Mouse (Mus musculus): ENCODE measurements around the gene Adgrf1. TPM values are rescaled to one million over a fixed set of nuclear protein-coding genes. Genes with fewer than 3 reads are reported as not detected.
"Not testable (repeated sequence)": the region's sequence is repeated elsewhere in the genome, so short reads cannot be mapped to it uniquely, and the experiment has no call there.

Adgrf1 gene
- total RNA-seq, 2 experiments from 2014 or later = not detected

GRCm38 (mm10) chr17:43265944-43266343 is 4.2 kb upstream of the Adgrf1 start:
- peak; percentile 8 for ATAC-seq (replicated peaks; ENCODE audit: poor library complexity, severe bottlenecking)

- no peak for ATAC-seq (replicated peaks; ENCODE audit: poor library complexity, severe bottlenecking)
These were observed 3.5 kb upstream of the Adgrf1 start for GRCm38 (mm10) chr17:43266636-43267035.

- peak; percentile 56 for ATAC-seq (replicated peaks; ENCODE audit: poor library complexity, severe bottlenecking)
These were observed 2.9 kb upstream of the Adgrf1 start for GRCm38 (mm10) chr17:43267046-43267749.

- ATAC-seq (replicated peaks; ENCODE audit: poor library complexity, severe bottlenecking) = no peak
These were observed 6.1 kb downstream of the Adgrf1 start for GRCm38 (mm10) chr17:43276220-43276619.

- no peak for ATAC-seq (replicated peaks; ENCODE audit: poor library complexity, severe bottlenecking)
These were observed 7.1 kb downstream of the Adgrf1 start for GRCm38 (mm10) chr17:43277223-43277622.

- ATAC-seq (replicated peaks; ENCODE audit: poor library complexity, severe bottlenecking) = no peak
These were observed 9.5 kb downstream of the Adgrf1 start for GRCm38 (mm10) chr17:43279671-43280070.

- no peak for ATAC-seq (replicated peaks; ENCODE audit: poor library complexity, severe bottlenecking)
These were observed 12.2 kb downstream of the Adgrf1 start for GRCm38 (mm10) chr17:43282353-43282752.

- no peak for ATAC-seq (replicated peaks; ENCODE audit: poor library complexity, severe bottlenecking)
These were observed 12.7 kb downstream of the Adgrf1 start for GRCm38 (mm10) chr17:43282828-43283227.

- ATAC-seq (replicated peaks; ENCODE audit: poor library complexity, severe bottlenecking) = no peak
These were observed 29.4 kb downstream of the Adgrf1 start for GRCm38 (mm10) chr17:43299515-43299914.

- ATAC-seq (replicated peaks; ENCODE audit: poor library complexity, severe bottlenecking) = no peak
These were observed 56.0 kb downstream of the Adgrf1 start for GRCm38 (mm10) chr17:43325986-43326671.

- peak; percentile 77 for ATAC-seq (replicated peaks; ENCODE audit: poor library complexity, severe bottlenecking)
These were observed 56.9 kb downstream of the Adgrf1 start for GRCm38 (mm10) chr17:43326726-43327700.

- ATAC-seq (replicated peaks; ENCODE audit: poor library complexity, severe bottlenecking) = peak; percentile 63
These were observed 57.7 kb downstream of the Adgrf1 start for GRCm38 (mm10) chr17:43327810-43328209.

- no peak for ATAC-seq (replicated peaks; ENCODE audit: poor library complexity, severe bottlenecking)
These were observed 59.1 kb downstream of the Adgrf1 start for GRCm38 (mm10) chr17:43329216-43329615.

- ATAC-seq (replicated peaks; ENCODE audit: poor library complexity, severe bottlenecking) = no peak
These were observed 59.6 kb downstream of the Adgrf1 start for GRCm38 (mm10) chr17:43329761-43330183.

- ATAC-seq (replicated peaks; ENCODE audit: poor library complexity, severe bottlenecking) = peak; percentile 49
These were observed 62.6 kb downstream of the Adgrf1 start for GRCm38 (mm10) chr17:43332686-43333085.

- peak; percentile 73 for ATAC-seq (replicated peaks; ENCODE audit: poor library complexity, severe bottlenecking)
These were observed 63.9 kb downstream of the Adgrf1 start for GRCm38 (mm10) chr17:43334074-43334473.

GRCm38 (mm10) chr17:43337643-43338042 is 67.5 kb downstream of the Adgrf1 start:
- no peak for ATAC-seq (replicated peaks; ENCODE audit: poor library complexity, severe bottlenecking)

- peak; percentile 95 for ATAC-seq (replicated peaks; ENCODE audit: poor library complexity, severe bottlenecking)
These were observed 68.2 kb downstream of the Adgrf1 start for GRCm38 (mm10) chr17:43338279-43338678.

- not testable (repeated sequence) for ATAC-seq (replicated peaks; ENCODE audit: poor library complexity, severe bottlenecking)
These were observed 76.4 kb downstream of the Adgrf1 start for GRCm38 (mm10) chr17:43346499-43346898.

- ATAC-seq (replicated peaks; ENCODE audit: poor library complexity, severe bottlenecking) = no peak
These were observed 87.9 kb downstream of the Adgrf1 start for GRCm38 (mm10) chr17:43357902-43358539.

Data from granulocyte monocyte progenitor cell, adult 5-6 weeks (primary cell).